Mouse (Mus musculus) forebrain, embryonic 12.5 days (tissue): Measurements from ENCODE around the gene Maml2. TPM values are rescaled to one million over a fixed set of nuclear protein-coding genes. Genes with fewer than 3 reads are reported as not detected.

Source experiments
- ATAC-seq: fragments of 200-750 bp; cut with Nextera tagmentation; 2 replicates; pipeline ENCODE4 v1.8.0; 2017; ENCODE audit warnings: moderate TSS enrichment; ENCODE audit not compliant: low FRiP score
- H3K27ac ChIP-seq: fragments of 300-500 bp; sonication (generic); 2 replicates; pipeline ENCODE4 v1.5.1; 2016; ENCODE audit warnings: mild to moderate bottlenecking
- H3K27me3 ChIP-seq: fragments of 300-500 bp; sonication (generic); 2 replicates; pipeline ENCODE4 v1.6.1; 2016; ENCODE audit warnings: mild to moderate bottlenecking
- H3K36me3 ChIP-seq: fragments of 300-500 bp; sonication (generic); replicated peaks from 2 replicates; pipeline ENCODE4 v1.6.1; 2016; ENCODE audit warnings: mild to moderate bottlenecking
- H3K4me1 ChIP-seq: fragments of 300-500 bp; sonication (generic); 2 replicates; pipeline ENCODE4 v1.6.1; 2016
- H3K4me2 ChIP-seq: fragments of 300-500 bp; sonication (generic); 2 replicates; pipeline ENCODE4 v1.6.1; 2016; ENCODE audit warnings: mild to moderate bottlenecking, moderate library complexity
- H3K4me3 ChIP-seq: fragments of 300-500 bp; sonication (generic); replicated peaks from 2 replicates; pipeline ENCODE4 v1.5.1; 2016; ENCODE audit warnings: mild to moderate bottlenecking
- H3K9ac ChIP-seq: fragments of 300-500 bp; sonication (generic); 2 replicates; pipeline ENCODE4 v1.6.1; 2016; ENCODE audit warnings: mild to moderate bottlenecking
- H3K9me3 ChIP-seq: fragments of 300-500 bp; sonication (generic); 2 replicates; pipeline ENCODE4 v1.6.1; 2016
- WGBS: fragments of 180-500 bp; shearing (Covaris S2); methylation state at CpG from one replicate; pipeline ENCODE4 v1.1.7; 2016; 5-methylcytosine and 5-hydroxymethylcytosine counted together
- polyA plus RNA-seq: library from polyadenylated mRNA; unstranded; fragments of >200 nt; fragmentation: Nextera tagmentation; extraction: Ambion mirVana; gene quantifications from 2 replicates; pipeline ENCODE4 v1.2.1, GENCODE M21; 2016

The Maml2 gene
- polyA plus RNA-seq, 1 experiment from 2014 or later, result 10.4 TPM

DNA sequence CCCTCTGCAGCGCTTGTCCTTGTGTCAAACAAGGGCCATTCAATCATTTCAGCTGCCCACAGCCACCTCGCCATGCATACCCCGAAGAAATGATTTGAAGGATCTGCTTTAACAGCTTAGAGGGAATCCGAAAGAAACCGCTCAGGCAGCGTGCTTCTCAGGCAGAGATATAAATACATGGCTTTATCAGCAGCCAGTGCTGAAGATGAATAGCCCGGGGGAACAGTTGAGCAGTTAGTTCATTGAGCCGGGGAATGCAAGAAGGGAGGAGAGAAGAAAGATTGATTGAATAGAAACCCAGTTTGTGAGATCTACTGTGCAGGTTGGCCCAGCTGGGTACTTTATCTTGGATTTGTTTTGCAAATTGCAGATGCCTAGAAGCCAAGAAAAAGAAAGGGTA, 392.6 kb downstream of the Maml2 start:
- WGBS, result 9% methylated on average over 8 of the region's 8 CpGs

DNA sequence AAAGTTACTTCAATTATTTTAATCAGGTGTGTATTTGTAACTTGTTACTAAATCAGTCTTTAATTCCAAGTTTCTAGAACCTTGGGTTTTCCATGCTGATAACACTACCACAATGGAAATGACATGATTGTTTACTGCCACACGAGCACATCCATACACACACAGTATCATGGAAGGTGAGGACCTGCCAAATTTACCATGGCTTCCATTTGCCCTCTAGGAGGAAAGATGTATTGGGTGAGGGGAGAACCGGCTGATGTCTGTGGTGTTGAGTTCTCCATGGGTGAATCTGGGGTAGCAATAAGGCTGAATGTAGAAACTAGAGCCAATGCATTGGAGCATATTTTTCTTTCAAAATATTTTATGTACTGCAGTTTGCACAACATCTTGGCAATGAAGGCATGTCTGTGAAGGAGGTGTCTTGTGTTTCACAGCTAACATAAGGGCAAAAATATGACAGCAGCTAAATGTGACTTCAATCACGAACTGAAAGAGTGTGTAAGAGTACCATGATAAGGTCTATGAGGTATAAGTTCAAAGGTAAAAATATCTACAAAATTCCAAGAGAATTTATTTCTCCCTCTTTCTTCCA, 396.0 kb downstream of the Maml2 start:
- 89% methylated on average over 3 of the region's 3 CpGs for WGBS
- no peak overlapping the region for H3K27ac ChIP-seq
- no peaks in the 10 kb centered on the region for H3K36me3 ChIP-seq
- no peak for ATAC-seq
- peaks cover 31% of the 10 kb centered on the region for H3K4me1 ChIP-seq
- H3K4me2 ChIP-seq, result no peak overlapping the region
- no peak overlapping the region for H3K9ac ChIP-seq
- H3K4me3 ChIP-seq, result no peak overlapping the region
- no peaks in the 10 kb centered on the region for H3K27me3 ChIP-seq
- no peaks in the 10 kb centered on the region for H3K9me3 ChIP-seq

More for the DNA sequence above, 392.6 kb downstream of the Maml2 start:
- Histone ChIP-seq H3K27me3 (no peaks in the 10 kb centered on the region), H3K27ac (peak overlapping the region; percentile 57; the same call in 1 of the 2 replicates), H3K4me2 (no peak overlapping the region), H3K4me3 (no peak overlapping the region), H3K4me1 (peaks cover 16% of the 10 kb centered on the region), H3K36me3 (no peaks in the 10 kb centered on the region), H3K9ac (no peak overlapping the region), H3K9me3 (no peaks in the 10 kb centered on the region)
- ATAC-seq, result no peak

DNA sequence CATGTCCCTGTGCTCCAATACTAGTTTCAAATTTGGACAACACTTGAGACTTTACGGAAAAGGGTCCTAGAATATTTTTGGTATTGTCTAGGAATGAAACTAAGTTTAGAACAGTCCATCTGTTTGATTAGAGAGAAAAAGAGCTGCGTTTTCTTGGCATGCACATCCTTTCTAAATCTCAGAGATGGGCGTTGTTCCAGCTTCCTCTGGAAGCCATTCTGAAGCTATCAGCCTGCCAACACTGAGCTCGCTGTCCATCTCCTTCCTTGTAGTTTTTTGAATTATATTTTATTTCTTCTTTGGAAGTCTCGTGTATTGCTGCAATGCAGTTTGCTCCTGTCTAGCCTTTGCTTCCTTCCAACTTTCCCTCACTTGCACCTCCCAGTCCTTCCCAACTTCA, 396.5 kb downstream of the Maml2 start:
- peaks cover 35% of the 10 kb centered on the region for H3K4me1 ChIP-seq
- no peak overlapping the region for H3K27ac ChIP-seq
- no peak overlapping the region for H3K9ac ChIP-seq
- no peaks in the 10 kb centered on the region for H3K9me3 ChIP-seq
- H3K36me3 ChIP-seq, result no peaks in the 10 kb centered on the region
- 90% methylated on average over 5 of the region's 5 CpGs for WGBS
- H3K27me3 ChIP-seq, result no peaks in the 10 kb centered on the region
- no peak overlapping the region for H3K4me2 ChIP-seq
- ATAC-seq, result no peak
- no peak overlapping the region for H3K4me3 ChIP-seq

DNA sequence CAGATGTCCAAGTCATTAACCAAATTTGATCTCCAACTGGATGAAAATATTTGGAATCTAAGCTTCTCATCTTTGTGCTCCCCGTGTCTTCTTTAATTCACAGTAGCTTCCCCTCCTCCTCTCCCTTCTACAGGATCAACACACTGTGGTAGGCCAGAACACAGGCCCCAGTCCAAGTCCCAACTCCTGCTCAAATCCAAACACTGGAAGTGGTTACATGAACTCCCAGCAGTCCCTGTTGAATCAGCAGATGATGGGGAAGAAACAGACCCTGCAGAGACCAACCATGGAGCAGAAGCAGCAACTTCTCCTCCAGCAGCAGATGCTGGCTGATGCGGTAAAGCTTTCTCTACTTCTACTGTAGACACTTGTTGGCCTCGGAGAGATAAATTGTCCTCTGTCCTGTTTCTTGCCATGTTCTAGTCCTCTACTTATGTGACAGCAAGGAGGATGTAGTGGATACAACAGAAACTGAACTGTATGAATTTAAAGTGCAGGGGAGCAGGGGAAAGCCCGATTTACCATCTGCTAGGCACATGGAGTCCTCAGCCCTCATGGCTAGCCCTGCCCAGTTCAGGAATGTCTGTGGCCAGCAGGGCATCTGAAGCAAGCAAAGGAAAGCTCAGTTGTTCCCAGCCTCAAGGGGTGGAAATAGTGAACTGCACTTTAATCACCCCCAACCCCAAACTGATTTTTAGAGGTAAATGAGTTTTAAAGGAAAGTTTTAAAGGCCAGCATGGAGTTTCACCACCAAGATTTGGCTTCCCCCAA, 399.5 kb downstream of the Maml2 start:
- no peak overlapping the region for H3K9ac ChIP-seq
- H3K27ac ChIP-seq, result no peak overlapping the region
- H3K4me2 ChIP-seq, result no peak overlapping the region
- H3K4me3 ChIP-seq, result no peak overlapping the region
- no peaks in the 10 kb centered on the region for H3K27me3 ChIP-seq
- no peaks in the 10 kb centered on the region for H3K9me3 ChIP-seq
- H3K36me3 ChIP-seq, result peaks cover 4% of the 10 kb centered on the region; the same call in 1 of the 2 replicates
- peaks cover 26% of the 10 kb centered on the region for H3K4me1 ChIP-seq
- ATAC-seq, result no peak
- WGBS, result 85% methylated on average over 4 of the region's 4 CpGs

DNA sequence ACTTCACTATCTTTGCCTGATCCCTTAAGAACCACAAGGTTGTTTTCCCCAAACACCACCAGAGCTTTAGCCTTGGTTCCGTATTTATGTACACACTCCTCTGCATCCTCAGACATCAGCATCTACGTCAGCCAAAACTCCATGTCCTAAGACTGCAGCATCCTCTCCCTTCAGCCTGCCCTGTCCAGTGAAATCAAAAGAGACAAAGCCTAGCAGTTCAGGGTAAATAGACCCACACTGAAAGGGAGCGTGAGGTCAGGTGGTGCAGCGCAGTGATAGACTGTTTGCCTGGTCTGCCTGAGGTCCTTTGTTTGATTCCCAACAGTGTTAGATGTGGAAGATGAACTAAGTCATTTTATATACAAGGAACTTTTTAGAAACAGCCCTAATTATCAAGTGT, 400.1 kb downstream of the Maml2 start:
- Histone ChIP-seq H3K4me1 (peaks cover 26% of the 10 kb centered on the region), H3K9ac (no peak overlapping the region), H3K4me3 (no peak overlapping the region), H3K4me2 (no peak overlapping the region), H3K27me3 (no peaks in the 10 kb centered on the region), H3K36me3 (peaks cover 9% of the 10 kb centered on the region; the same call in 1 of the 2 replicates), H3K27ac (no peak overlapping the region), H3K9me3 (no peaks in the 10 kb centered on the region)
- 45% methylated on average over 4 of the region's 4 CpGs for WGBS
- 0 out of 2 replicates have a peak, but pooled peaks have one; percentile 45 for ATAC-seq

DNA sequence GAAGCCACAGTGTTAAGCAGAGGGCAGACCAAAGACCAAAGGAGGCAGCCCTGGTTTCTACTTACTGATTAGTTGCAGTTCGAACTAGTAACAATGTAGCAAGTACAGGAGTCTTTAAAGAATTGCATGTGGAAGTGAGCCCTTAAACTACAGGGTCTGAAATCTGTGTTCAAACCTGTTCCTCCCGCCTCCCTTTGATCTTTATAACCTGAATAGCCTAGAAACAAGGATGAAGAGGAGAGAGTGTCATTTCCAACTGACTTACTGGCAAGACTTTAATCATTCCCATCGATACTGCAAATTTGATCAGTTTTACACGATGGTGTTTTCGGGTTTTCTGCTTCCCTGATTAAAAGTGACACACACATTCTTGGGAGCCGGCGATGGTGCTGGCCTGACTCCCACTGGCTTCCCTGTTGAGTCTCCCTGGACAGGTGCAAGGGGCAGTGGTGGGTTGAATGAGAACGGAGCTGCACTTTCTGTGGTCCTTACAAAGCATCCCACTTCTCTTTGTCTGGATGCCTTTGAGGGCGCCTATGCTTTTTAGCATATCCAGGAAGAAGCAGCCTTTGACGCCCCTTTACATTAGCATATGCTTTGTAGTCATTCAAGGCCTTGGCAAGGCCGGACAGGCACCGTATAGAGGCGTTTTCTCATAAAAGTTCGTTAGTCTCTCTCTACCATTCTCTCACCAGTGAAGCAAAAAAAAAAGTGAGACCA, 401.5 kb downstream of the Maml2 start:
- H3K4me2 ChIP-seq, result peak overlapping the region; percentile 34
- H3K9ac ChIP-seq, result no peak overlapping the region
- no peak overlapping the region for H3K4me3 ChIP-seq
- peak; percentile 70; the same call in 1 of the 2 replicates for ATAC-seq
- H3K9me3 ChIP-seq, result no peaks in the 10 kb centered on the region
- H3K36me3 ChIP-seq, result peaks cover 19% of the 10 kb centered on the region
- peaks cover 26% of the 10 kb centered on the region for H3K4me1 ChIP-seq
- no peaks in the 10 kb centered on the region for H3K27me3 ChIP-seq
- WGBS, result 13% methylated on average over 14 of the region's 14 CpGs
- H3K27ac ChIP-seq, result peak overlapping the region; percentile 78

DNA sequence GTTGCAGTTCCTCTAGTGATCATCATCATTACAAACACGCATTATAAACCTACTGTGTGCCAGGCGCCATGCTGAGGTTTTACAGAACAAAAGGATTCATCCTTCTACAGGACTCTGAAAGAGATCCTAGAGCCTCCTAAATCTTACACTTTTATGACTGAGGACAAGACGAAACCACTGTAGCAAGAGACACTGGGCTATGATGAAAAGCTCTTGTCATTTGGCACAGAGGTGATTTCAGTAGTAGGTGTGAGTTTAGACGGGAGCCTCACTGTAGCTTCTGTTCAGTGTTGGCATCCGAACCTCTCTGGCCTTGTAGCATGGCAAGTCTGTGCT, 402.0 kb downstream of the Maml2 start:
- Histone ChIP-seq H3K4me2 (no peak overlapping the region), H3K4me3 (no peak overlapping the region), H3K9me3 (no peaks in the 10 kb centered on the region), H3K27ac (peak overlapping the region; percentile 78; the same call in 1 of the 2 replicates), H3K4me1 (peaks cover 26% of the 10 kb centered on the region), H3K9ac (no peak overlapping the region), H3K27me3 (no peaks in the 10 kb centered on the region), H3K36me3 (peaks cover 19% of the 10 kb centered on the region)
- WGBS, result 44% methylated on average over 5 of the region's 5 CpGs
- ATAC-seq, result peak; percentile 48; the same call in 1 of the 2 replicates

DNA sequence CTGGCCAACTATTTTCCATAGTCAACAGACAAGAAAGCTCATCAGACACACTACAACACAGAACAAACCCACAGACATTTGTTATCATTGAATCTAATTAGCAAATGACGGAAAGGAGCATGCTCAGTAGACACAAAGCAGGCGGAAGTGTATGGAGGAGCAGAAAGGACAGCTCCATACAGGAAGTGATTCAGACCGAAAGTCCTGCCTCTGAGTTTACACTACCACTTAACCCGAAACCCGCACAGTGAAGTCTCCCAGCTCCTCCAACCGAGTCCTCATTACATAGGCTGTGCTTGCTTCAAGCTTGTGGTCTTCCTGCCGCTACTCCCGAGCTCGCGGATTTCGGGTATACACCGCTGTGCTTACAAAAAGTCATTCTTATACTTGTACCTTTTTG, 404.0 kb downstream of the Maml2 start:
- 92% methylated on average over 12 of the region's 12 CpGs for WGBS
- H3K4me3 ChIP-seq, result no peak overlapping the region
- H3K9ac ChIP-seq, result no peak overlapping the region
- peaks cover 26% of the 10 kb centered on the region for H3K4me1 ChIP-seq
- no peaks in the 10 kb centered on the region for H3K9me3 ChIP-seq
- ATAC-seq, result no peak
- H3K27me3 ChIP-seq, result no peaks in the 10 kb centered on the region
- no peak overlapping the region for H3K27ac ChIP-seq
- H3K4me2 ChIP-seq, result no peak overlapping the region
- H3K36me3 ChIP-seq, result peaks cover 29% of the 10 kb centered on the region

DNA sequence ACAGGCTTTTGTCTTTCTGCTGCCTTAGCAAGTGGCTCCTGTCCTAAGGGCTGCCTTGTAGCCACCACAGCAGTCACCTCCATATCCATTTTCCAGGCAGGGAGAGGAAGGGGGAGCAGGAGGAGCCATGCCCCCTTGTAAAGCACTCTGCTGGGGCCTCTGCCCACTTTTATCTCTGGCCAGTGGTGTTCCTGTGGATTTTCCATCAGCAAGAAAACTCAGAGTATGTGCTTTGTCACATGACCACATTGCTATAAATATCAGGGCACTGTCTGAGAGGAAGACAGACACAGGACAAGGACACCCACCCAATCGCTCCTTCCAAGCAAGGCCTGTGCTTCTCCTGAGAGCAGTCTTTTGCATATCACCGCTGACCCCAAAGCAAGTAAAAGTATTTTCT, 405.3 kb downstream of the Maml2 start:
- H3K9me3 ChIP-seq, result no peaks in the 10 kb centered on the region
- H3K27me3 ChIP-seq, result no peaks in the 10 kb centered on the region
- no peak overlapping the region for H3K4me3 ChIP-seq
- H3K27ac ChIP-seq, result no peak overlapping the region
- no peak overlapping the region for H3K9ac ChIP-seq
- ATAC-seq, result no peak
- WGBS, result 93% methylated on average over 2 of the region's 2 CpGs
- peaks cover 16% of the 10 kb centered on the region for H3K4me1 ChIP-seq
- no peak overlapping the region for H3K4me2 ChIP-seq
- H3K36me3 ChIP-seq, result peaks cover 29% of the 10 kb centered on the region

DNA sequence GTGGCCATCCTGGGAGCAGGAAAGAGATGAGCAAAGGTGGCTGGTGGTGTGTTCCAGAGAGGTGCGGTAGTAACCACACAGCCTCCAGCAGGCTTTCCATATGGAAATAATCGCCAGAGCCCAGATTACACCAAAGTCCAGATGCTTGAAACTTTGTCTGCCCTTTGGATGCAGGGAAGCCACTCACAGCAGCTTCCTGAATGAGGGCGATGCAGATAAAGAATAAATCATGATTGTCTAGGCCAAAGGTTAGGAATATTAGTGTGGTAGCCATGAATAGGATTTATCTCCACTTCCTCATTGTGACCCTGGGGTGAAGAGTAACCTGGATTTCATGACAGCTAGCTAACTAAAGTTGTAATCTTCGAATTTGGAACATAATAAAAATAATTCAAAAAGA, 407.2 kb downstream of the Maml2 start:
- Histone ChIP-seq H3K27ac (no peak overlapping the region), H3K9ac (no peak overlapping the region)
- WGBS, result 87% methylated on average over 4 of the region's 4 CpGs

DNA sequence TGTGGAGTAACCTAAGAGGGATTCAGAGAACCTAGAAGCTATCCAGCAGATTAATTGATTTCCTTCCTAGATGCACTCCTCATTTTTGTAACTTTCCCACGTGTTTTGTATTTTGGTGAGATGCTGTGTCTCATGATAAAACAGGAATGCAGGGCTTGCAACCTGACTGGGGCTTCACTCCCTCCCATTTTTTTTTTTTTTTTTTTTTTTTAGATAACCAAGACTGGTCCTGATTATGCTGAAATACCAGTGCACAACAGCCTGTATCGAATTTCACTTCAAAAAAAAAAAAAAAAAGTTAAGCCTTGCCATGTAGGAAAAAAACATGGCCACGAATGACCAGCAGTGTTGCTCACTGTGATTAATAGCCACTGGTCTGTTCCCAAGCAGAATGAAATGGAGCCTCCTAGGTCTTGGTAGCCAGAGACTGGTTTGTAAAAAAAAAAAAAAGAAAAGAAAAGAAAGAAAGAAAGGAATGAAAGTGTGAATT, 409.4 kb downstream of the Maml2 start:
- Histone ChIP-seq H3K36me3 (peaks cover 26% of the 10 kb centered on the region), H3K9ac (no peak overlapping the region), H3K27me3 (no peaks in the 10 kb centered on the region), H3K27ac (no peak overlapping the region), H3K9me3 (no peaks in the 10 kb centered on the region), H3K4me3 (no peak overlapping the region), H3K4me2 (no peak overlapping the region), H3K4me1 (no peaks in the 10 kb centered on the region)
- ATAC-seq, result no peak
- 40% methylated on average over 3 of the region's 3 CpGs for WGBS

More for the DNA sequence above, 407.2 kb downstream of the Maml2 start:
- Histone ChIP-seq H3K27me3 (no peaks in the 10 kb centered on the region), H3K4me3 (no peak overlapping the region), H3K4me1 (peaks cover under 1% of the 10 kb centered on the region), H3K9me3 (no peaks in the 10 kb centered on the region), H3K4me2 (no peak overlapping the region), H3K36me3 (peaks cover 29% of the 10 kb centered on the region)
- no peak for ATAC-seq

DNA sequence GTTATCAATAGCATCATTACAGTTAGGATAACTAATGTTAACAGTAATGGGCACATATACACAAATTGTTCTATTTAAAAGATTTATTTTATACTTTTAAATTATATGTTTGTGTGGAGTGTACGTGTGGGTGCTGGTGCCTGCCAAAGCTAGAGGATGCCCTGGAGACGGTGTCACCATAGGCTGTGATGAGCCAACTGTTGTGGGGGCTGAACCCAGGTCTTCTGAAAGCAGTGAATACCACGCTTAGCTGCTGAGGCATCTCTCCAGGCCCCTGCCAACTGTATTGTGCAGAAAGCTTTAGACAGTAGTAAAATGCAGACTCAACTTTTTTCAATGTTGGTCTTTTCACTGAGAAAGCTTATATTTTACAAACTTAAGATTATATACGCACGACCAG, 411.7 kb downstream of the Maml2 start:
- 88% methylated on average over 5 of the region's 5 CpGs for WGBS
- H3K4me3 ChIP-seq, result no peak overlapping the region
- no peak overlapping the region for H3K9ac ChIP-seq
- no peak for ATAC-seq
- H3K9me3 ChIP-seq, result no peaks in the 10 kb centered on the region
- no peaks in the 10 kb centered on the region for H3K27me3 ChIP-seq
- H3K36me3 ChIP-seq, result peaks cover 10% of the 10 kb centered on the region; the same call in 1 of the 2 replicates
- no peaks in the 10 kb centered on the region for H3K4me1 ChIP-seq
- H3K27ac ChIP-seq, result no peak overlapping the region
- no peak overlapping the region for H3K4me2 ChIP-seq
